Mouse (Mus musculus): ENCODE results near the gene Vmn1r5. TPM values are rescaled to one million over a fixed set of nuclear protein-coding genes. Genes with fewer than 3 reads are reported as not detected.

Vmn1r5 gene
- polyA plus RNA-seq, 1 experiment from 2014 or later, result not detected

Other genes starting within 250 kb of the Vmn1r5 start
- gene Kbtbd2, start 172.5 kb upstream of the Vmn1r5 start, polyA plus RNA-seq (2016; fragmentation: Nextera tagmentation; extraction: Ambion mirVana), result 34.6 and 37.3 TPM in 2 replicates
- 58.4 and 63.8 TPM in 2 replicates for gene Fkbp9, start 138.2 kb upstream of the Vmn1r5 start, polyA plus RNA-seq (2016; fragmentation: Nextera tagmentation; extraction: Ambion mirVana)
- gene Nt5c3, start 46.3 kb upstream of the Vmn1r5 start, polyA plus RNA-seq (2016; fragmentation: Nextera tagmentation; extraction: Ambion mirVana), result 57.7 and 59.9 TPM in 2 replicates
- 0.33 and 0.36 TPM in 2 replicates for gene Vmn1r4, start 46.3 kb upstream of the Vmn1r5 start, polyA plus RNA-seq (2016; fragmentation: Nextera tagmentation; extraction: Ambion mirVana)
- not detected in 2 replicates for gene Vmn1r6, start 27.0 kb downstream of the Vmn1r5 start, polyA plus RNA-seq (2016; fragmentation: Nextera tagmentation; extraction: Ambion mirVana)
- gene Vmn1r7, start 55.1 kb downstream of the Vmn1r5 start, polyA plus RNA-seq (2016; fragmentation: Nextera tagmentation; extraction: Ambion mirVana), result not detected in 2 replicates
- gene Vmn1r8, start 62.0 kb downstream of the Vmn1r5 start, polyA plus RNA-seq (2016; fragmentation: Nextera tagmentation; extraction: Ambion mirVana), result not detected in 2 replicates
- gene Vmn1r9, start 96.5 kb downstream of the Vmn1r5 start, polyA plus RNA-seq (2016; fragmentation: Nextera tagmentation; extraction: Ambion mirVana), result not detected in 2 replicates
- gene Vmn1r10, start 139.2 kb downstream of the Vmn1r5 start, polyA plus RNA-seq (2016; fragmentation: Nextera tagmentation; extraction: Ambion mirVana), result not detected in 2 replicates
- not detected in 2 replicates for gene Vmn1r11, start 163.2 kb downstream of the Vmn1r5 start, polyA plus RNA-seq (2016; fragmentation: Nextera tagmentation; extraction: Ambion mirVana)
- gene Vmn1r12, start 186.6 kb downstream of the Vmn1r5 start, polyA plus RNA-seq (2016; fragmentation: Nextera tagmentation; extraction: Ambion mirVana), result not detected in 2 replicates
- gene Vmn1r13, start 233.0 kb downstream of the Vmn1r5 start, polyA plus RNA-seq (2016; fragmentation: Nextera tagmentation; extraction: Ambion mirVana), result not detected in 2 replicates

All from forebrain, embryonic 10.5 days (tissue).